Mouse (Mus musculus): ENCODE results near the gene Dhx35. TPM values are rescaled to one million over a fixed set of nuclear protein-coding genes. Genes with fewer than 3 reads are reported as not detected.

Dhx35 gene
- polyA plus RNA-seq, 1 experiment from 2014 or later = 5.6 TPM

DNA sequence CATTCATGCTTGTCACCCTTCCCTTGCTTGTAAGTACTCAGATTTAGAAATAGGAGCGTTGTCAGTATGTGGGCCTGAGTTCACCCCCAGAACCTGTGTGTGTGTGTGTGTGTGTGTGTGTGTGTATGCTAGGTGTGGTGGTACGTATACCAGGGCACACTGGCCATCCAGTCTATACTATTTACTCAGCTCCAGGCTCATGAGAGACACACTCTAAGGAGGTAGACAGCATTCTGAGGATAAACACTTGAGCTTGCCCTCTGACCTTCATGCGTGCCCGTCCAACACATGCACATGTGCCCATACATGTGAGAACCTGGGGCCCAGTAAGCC is 69.5 kb downstream of the Dhx35 start:
- no peaks in the 10 kb centered on the region for H3K9me3 ChIP-seq (ENCODE audit: control insufficient read depth, low read length)
- ATAC-seq (ENCODE audit: low FRiP score, low TSS enrichment) = peak; percentile 3; the same call in 1 of the 2 replicates
- H3K36me3 ChIP-seq (ENCODE audit: control insufficient read depth, insufficient read depth, low read length) = no peaks in the 10 kb centered on the region
- no peak overlapping the region for H3K9ac ChIP-seq (ENCODE audit: low read length)
- H3K27ac ChIP-seq (replicated peaks) = no peak overlapping the region
- TF ChIP-seq EP300 (optimal IDR thresholded peaks at IDR 0.05) = no peak
- TF ChIP-seq CTCF (IDR thresholded peaks at IDR 0.05; ENCODE audit: low read depth) = no peak
- no peaks in the 10 kb centered on the region for H3K4me1 ChIP-seq (replicated peaks; ENCODE audit: control insufficient read depth, insufficient read depth)
- no peak overlapping the region for H3K4me2 ChIP-seq (replicated peaks; ENCODE audit: low read depth)
- no peak for DNase-seq (ENCODE audit: low spot score)
- H3K4me3 ChIP-seq (ENCODE audit: low read depth, low read length) = no peak overlapping the region
- 74% methylated on average over 4 of the region's 4 CpGs for WGBS
- no peaks in the 10 kb centered on the region for H3K27me3 ChIP-seq (ENCODE audit: control insufficient read depth, insufficient read depth, low read length)

DNA sequence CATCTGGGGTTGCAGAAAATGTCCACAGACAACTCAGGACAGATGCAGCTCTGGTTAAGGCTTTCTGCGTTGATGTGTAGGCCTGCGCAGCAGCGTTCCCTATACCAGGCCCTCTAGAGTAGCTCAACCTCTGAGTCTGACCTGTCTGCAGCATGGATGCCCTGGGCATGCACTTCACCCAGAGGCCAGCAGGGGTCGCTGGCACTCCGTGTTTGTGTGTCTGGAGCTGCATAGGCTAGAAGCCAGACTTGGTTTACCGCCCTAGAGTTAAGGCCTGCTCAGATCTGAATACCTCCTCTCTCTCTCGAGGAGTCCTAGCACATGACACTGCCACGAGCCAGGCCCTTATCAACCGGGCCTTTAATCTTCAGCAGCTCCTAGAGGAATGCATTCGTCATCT is 70.8 kb downstream of the Dhx35 start:
- WGBS = 27% methylated on average over 10 of the region's 10 CpGs
- H3K4me1 ChIP-seq (replicated peaks; ENCODE audit: control insufficient read depth, insufficient read depth) = no peaks in the 10 kb centered on the region
- no peaks in the 10 kb centered on the region for H3K27me3 ChIP-seq (ENCODE audit: control insufficient read depth, insufficient read depth, low read length)
- TF ChIP-seq CTCF (IDR thresholded peaks at IDR 0.05; ENCODE audit: low read depth) (peak; percentile 94), EP300 (optimal IDR thresholded peaks at IDR 0.05) (no peak)
- DNase-seq (ENCODE audit: low spot score) = peak; percentile 81
- H3K9ac ChIP-seq (ENCODE audit: low read length) = no peak overlapping the region
- peak; percentile 31; the same call in 1 of the 2 replicates for ATAC-seq (ENCODE audit: low FRiP score, low TSS enrichment)
- no peaks in the 10 kb centered on the region for H3K36me3 ChIP-seq (ENCODE audit: control insufficient read depth, insufficient read depth, low read length)
- H3K4me2 ChIP-seq (replicated peaks; ENCODE audit: low read depth) = no peak overlapping the region
- H3K27ac ChIP-seq (replicated peaks) = no peak overlapping the region
- H3K4me3 ChIP-seq (ENCODE audit: low read depth, low read length) = no peak overlapping the region
- H3K9me3 ChIP-seq (ENCODE audit: control insufficient read depth, low read length) = no peaks in the 10 kb centered on the region

DNA sequence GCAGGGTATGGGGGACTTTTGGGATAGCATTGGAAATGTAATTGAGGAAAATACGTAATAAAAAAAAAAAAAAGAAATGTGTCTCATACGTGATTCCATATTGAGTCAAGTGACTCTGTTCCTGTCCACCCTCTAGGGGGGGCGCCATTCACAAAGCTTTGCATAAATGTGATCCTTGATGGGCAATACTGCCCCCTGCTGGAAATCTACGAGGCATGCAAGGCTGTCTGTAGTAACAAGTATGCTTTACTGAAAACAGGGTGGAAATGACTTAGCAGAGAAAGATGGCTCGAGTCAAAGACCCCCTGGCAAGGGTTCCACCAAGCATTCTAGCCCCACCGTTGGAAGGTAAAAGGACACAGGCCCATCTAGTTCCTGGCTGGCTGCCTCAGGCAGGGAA is 92.0 kb downstream of the Dhx35 start:
- Histone ChIP-seq H3K9me3 (ENCODE audit: control insufficient read depth, low read length) (no peaks in the 10 kb centered on the region), H3K4me3 (ENCODE audit: low read depth, low read length) (no peak overlapping the region), H3K27me3 (ENCODE audit: control insufficient read depth, insufficient read depth, low read length) (no peaks in the 10 kb centered on the region), H3K9ac (ENCODE audit: low read length) (no peak overlapping the region), H3K27ac (replicated peaks) (no peak overlapping the region), H3K4me1 (replicated peaks; ENCODE audit: control insufficient read depth, insufficient read depth) (no peaks in the 10 kb centered on the region), H3K36me3 (ENCODE audit: control insufficient read depth, insufficient read depth, low read length) (no peaks in the 10 kb centered on the region), H3K4me2 (replicated peaks; ENCODE audit: low read depth) (no peak overlapping the region)
- ATAC-seq (ENCODE audit: low FRiP score, low TSS enrichment) = no peak
- 51% methylated on average over 6 of the region's 6 CpGs for WGBS
- TF ChIP-seq EP300 (optimal IDR thresholded peaks at IDR 0.05) = no peak
- peak; percentile 65 for TF ChIP-seq CTCF (IDR thresholded peaks at IDR 0.05; ENCODE audit: low read depth)
- DNase-seq (ENCODE audit: low spot score) = no peak

DNA sequence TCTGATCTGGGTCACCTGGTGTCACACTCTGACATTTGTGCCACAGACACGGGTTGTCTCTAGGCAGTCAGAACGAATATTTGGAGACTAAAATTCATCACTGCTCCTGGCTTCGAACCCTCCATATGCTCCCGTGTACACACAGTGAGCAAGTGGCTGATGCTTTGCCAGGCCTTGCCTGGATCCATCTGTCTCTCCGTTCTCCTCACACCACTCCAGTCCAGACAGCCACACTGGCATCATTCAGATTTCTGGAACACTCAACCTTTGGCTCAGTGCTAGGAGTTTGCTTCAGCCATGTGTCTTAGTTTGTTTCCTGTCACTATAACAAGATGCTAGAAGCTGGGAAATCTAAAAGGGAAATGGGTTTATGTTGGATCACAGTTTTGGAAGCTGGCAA is 93.9 kb downstream of the Dhx35 start:
- ATAC-seq (ENCODE audit: low FRiP score, low TSS enrichment) = no peak
- WGBS = 75% methylated on average over 5 of the region's 5 CpGs
- no peak overlapping the region for H3K27ac ChIP-seq (replicated peaks)
- no peak for DNase-seq (ENCODE audit: low spot score)
- no peaks in the 10 kb centered on the region for H3K36me3 ChIP-seq (ENCODE audit: control insufficient read depth, insufficient read depth, low read length)
- no peak for TF ChIP-seq EP300 (optimal IDR thresholded peaks at IDR 0.05)
- TF ChIP-seq CTCF (IDR thresholded peaks at IDR 0.05; ENCODE audit: low read depth) = no peak
- H3K4me1 ChIP-seq (replicated peaks; ENCODE audit: control insufficient read depth, insufficient read depth) = no peaks in the 10 kb centered on the region
- no peaks in the 10 kb centered on the region for H3K27me3 ChIP-seq (ENCODE audit: control insufficient read depth, insufficient read depth, low read length)
- H3K4me3 ChIP-seq (ENCODE audit: low read depth, low read length) = no peak overlapping the region
- H3K9me3 ChIP-seq (ENCODE audit: control insufficient read depth, low read length) = no peaks in the 10 kb centered on the region
- no peak overlapping the region for H3K4me2 ChIP-seq (replicated peaks; ENCODE audit: low read depth)
- H3K9ac ChIP-seq (ENCODE audit: low read length) = no peak overlapping the region

DNA sequence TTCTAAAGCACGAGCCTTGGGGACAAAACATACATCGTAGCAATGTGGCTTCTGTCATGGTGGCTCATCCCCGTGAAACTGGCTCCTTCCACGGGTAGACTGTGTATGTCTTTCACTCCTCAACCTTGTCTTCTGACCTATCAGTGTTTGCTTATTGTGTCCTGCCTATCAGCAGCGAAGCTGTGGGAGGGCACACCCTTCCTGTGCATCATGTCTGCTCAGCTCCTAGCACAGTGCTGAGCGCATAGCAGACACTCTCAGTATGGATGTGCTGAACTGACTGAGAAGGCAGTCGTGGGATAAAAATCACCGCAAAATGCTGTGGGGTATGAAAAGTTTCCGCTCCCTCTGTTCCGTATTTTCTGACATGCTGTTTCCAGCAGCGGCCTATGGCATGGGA is 94.6 kb downstream of the Dhx35 start:
- Histone ChIP-seq H3K4me1 (replicated peaks; ENCODE audit: control insufficient read depth, insufficient read depth) (no peaks in the 10 kb centered on the region), H3K27ac (replicated peaks) (no peak overlapping the region), H3K27me3 (ENCODE audit: control insufficient read depth, insufficient read depth, low read length) (no peaks in the 10 kb centered on the region), H3K9me3 (ENCODE audit: control insufficient read depth, low read length) (no peaks in the 10 kb centered on the region), H3K4me2 (replicated peaks; ENCODE audit: low read depth) (no peak overlapping the region), H3K4me3 (ENCODE audit: low read depth, low read length) (no peak overlapping the region), H3K9ac (ENCODE audit: low read length) (no peak overlapping the region), H3K36me3 (ENCODE audit: control insufficient read depth, insufficient read depth, low read length) (no peaks in the 10 kb centered on the region)
- ATAC-seq (ENCODE audit: low FRiP score, low TSS enrichment) = no peak
- 50% methylated on average over 11 of the region's 11 CpGs for WGBS
- no peak for DNase-seq (ENCODE audit: low spot score)
- TF ChIP-seq CTCF (IDR thresholded peaks at IDR 0.05; ENCODE audit: low read depth) (no peak), EP300 (optimal IDR thresholded peaks at IDR 0.05) (no peak)

DNA sequence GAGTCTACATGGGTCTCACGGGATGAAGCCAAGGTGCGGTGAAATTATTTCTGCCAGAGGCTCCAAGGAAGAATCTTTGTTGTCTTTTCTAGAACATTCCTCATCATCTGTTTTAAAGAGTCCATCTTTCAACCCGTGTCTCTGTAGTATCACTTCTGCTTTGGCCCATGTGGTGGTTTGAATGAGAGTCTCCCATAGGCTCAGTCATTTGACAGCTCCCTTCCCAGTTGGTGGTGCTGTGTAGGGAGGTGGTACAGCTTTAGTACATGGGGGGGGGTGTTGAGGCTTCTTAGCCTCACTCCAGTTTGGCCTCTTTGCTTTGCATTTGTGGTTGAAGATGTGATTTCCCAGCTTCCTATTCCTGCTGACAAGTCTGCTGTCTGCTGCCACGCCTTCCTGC is 96.7 kb downstream of the Dhx35 start:
- Histone ChIP-seq H3K4me1 (replicated peaks; ENCODE audit: control insufficient read depth, insufficient read depth) (no peaks in the 10 kb centered on the region), H3K9me3 (ENCODE audit: control insufficient read depth, low read length) (no peaks in the 10 kb centered on the region), H3K4me2 (replicated peaks; ENCODE audit: low read depth) (no peak overlapping the region), H3K36me3 (ENCODE audit: control insufficient read depth, insufficient read depth, low read length) (no peaks in the 10 kb centered on the region), H3K27ac (replicated peaks) (no peak overlapping the region), H3K4me3 (ENCODE audit: low read depth, low read length) (no peak overlapping the region), H3K27me3 (ENCODE audit: control insufficient read depth, insufficient read depth, low read length) (no peaks in the 10 kb centered on the region), H3K9ac (ENCODE audit: low read length) (no peak overlapping the region)
- DNase-seq (ENCODE audit: low spot score) = no peak
- TF ChIP-seq EP300 (optimal IDR thresholded peaks at IDR 0.05) (no peak), CTCF (IDR thresholded peaks at IDR 0.05; ENCODE audit: low read depth) (no peak)
- WGBS = 90% methylated on average over 4 of the region's 4 CpGs
- no peak for ATAC-seq (ENCODE audit: low FRiP score, low TSS enrichment)

All from stomach, postnatal 0 days (tissue).